Mouse (Mus musculus) macrophage (primary cell): ENCODE data around the gene Zfp467. TPM values are rescaled to one million over a fixed set of nuclear protein-coding genes. Genes with fewer than 3 reads are reported as not detected.

Source experiments
- H3K27ac ChIP-seq: fragments of 350-480 bp; formaldehyde crosslinking; 2 replicates; pipeline ENCODE4 v1.9.0; 2021
- H3K36me3 ChIP-seq: fragments of 350-480 bp; formaldehyde crosslinking; 2 replicates; pipeline ENCODE4 v1.9.0; 2021; ENCODE audit errors: inconsistent target
- H3K4me3 ChIP-seq: fragments of 350-480 bp; formaldehyde crosslinking; 2 replicates; pipeline ENCODE4 v1.9.0; 2021; ENCODE audit errors: inconsistent target
- H3K79me2 ChIP-seq: fragments of 350-480 bp; formaldehyde crosslinking; 2 replicates; pipeline ENCODE4 v1.9.0; 2021; ENCODE audit errors: inconsistent target
- WGBS: methylation state at CpG from one replicate; pipeline ENCODE4 v1.1.7; 2026; ENCODE audit warnings: inconsistent platforms; ENCODE audit not compliant: missing documents; 5-methylcytosine and 5-hydroxymethylcytosine counted together
- polyA plus RNA-seq: library from polyadenylated mRNA; stranded (reverse); fragments of 250-400 nt; gene quantifications from 3 replicates; pipeline ENCODE4 v1.2.4, GENCODE M21; 2018; ENCODE audit warnings: inconsistent platforms

Gene Zfp467
- polyA plus RNA-seq, 1 experiment from 2014 or later: 17.5 TPM

DNA sequence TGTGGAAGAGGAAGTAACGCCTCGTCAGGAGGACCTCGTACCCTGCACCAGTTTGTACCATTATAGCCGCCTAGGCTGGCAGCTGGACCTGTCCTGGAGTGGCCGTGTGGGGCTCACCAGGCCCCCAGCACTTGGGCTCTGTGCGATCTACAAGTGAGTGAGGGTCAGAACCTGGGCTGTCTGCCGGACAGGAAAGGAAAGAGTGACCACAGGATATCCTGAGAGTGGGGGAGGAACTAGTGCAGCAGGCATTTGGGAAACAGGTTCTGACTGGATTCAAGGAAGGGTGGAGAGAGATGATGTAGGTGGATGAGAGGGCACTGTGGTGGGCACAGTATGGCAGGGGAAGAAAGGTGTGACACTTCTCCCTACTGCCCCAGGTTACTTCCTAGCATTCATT is 2.9 kb upstream of the Zfp467 start:
- no peak overlapping the region for H3K4me3 ChIP-seq
- no peaks in the 10 kb centered on the region; the same call in 1 of the 2 replicates for H3K79me2 ChIP-seq
- WGBS: 63% methylated on average over 7 of the region's 7 CpGs
- H3K36me3 ChIP-seq: no peaks in the 10 kb centered on the region
- no peak overlapping the region for H3K27ac ChIP-seq

DNA sequence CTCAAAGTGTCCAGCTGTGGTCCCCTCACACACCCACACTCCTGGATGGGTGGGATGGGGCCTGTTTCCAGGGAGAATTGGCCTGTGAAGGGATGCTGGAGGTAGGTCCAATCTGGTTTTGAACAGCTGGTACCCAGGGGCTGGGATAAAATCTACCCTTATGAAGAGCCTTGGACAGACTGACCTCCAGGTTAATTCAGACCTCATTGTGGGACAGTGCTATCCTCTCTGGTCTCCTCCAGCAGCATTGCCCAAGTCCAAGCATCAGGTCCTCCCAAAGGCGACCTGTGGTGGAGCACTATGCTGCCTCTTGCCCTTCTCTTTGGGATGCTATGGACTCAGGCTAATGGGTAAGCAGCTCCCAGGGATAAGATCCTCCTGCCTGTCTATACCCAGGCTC is 2.3 kb upstream of the Zfp467 start, which contains the start of gene Sspo:
TSS of gene Sspo (plus strand) at position 301 of the 400 bp plus-strand sequence.
- WGBS: 89% methylated on average over 1 of the region's 1 CpGs

DNA sequence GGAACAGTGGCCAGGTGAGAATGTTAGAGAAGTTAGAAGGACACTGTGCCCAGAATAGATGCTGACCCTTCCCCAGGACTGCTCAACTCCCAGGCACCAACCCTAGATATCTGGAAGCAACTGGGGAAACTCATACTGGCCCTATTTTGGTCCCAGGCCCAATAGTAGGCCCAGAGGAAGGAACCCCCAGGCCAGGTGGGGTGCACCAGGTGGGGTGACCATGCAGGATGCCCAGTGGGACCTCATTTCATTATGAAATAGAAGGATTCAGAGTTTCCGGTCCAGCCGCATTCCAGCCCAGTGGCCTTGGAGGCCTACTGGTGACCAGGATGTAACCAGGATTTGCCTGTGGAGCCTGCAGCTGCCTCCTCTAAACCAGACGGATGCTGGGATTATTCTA is 1.3 kb upstream of the Zfp467 start:
- no peaks in the 10 kb centered on the region; the same call in 1 of the 2 replicates for H3K79me2 ChIP-seq
- no peak overlapping the region for H3K27ac ChIP-seq
- peaks cover 9% of the 10 kb centered on the region for H3K36me3 ChIP-seq
- WGBS: 100% methylated on average over 3 of the region's 3 CpGs
- no peak overlapping the region for H3K4me3 ChIP-seq

More for the DNA sequence above, 2.3 kb upstream of the Zfp467 start, which contains the start of gene Sspo:
- Histone ChIP-seq H3K4me3 (no peak within 1 kb of the TSS), H3K79me2 (no peaks in the 10 kb centered on the region; the same call in 1 of the 2 replicates), H3K36me3 (no peaks in the 10 kb centered on the region), H3K27ac (no peak within 1 kb of the TSS)

DNA sequence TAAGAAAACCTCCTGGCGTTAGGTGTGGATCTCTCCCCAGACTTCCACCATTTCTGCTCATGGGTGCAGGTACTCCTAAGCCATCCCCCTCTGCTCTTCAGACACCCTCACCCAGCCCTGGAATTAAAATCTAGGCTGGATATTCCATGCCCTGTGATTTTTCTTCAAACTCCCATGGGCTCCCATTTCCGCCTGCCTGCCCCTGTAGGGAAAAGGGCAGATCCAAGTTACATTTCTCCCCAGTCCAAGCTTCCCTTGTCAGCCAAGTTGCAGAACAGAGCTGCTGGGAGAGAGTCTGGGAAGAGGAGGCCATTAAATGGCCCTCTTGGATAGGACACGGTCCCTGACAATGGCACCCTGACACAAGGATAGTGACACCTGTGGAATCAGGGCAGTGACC is 631 bp upstream of the Zfp467 start:
- WGBS: 61% methylated on average over 3 of the region's 3 CpGs
- Histone ChIP-seq H3K4me3 (peak overlapping the region; percentile 70; the same call in 1 of the 2 replicates), H3K27ac (no peak overlapping the region), H3K79me2 (no peaks in the 10 kb centered on the region; the same call in 1 of the 2 replicates), H3K36me3 (peaks cover 16% of the 10 kb centered on the region)

DNA sequence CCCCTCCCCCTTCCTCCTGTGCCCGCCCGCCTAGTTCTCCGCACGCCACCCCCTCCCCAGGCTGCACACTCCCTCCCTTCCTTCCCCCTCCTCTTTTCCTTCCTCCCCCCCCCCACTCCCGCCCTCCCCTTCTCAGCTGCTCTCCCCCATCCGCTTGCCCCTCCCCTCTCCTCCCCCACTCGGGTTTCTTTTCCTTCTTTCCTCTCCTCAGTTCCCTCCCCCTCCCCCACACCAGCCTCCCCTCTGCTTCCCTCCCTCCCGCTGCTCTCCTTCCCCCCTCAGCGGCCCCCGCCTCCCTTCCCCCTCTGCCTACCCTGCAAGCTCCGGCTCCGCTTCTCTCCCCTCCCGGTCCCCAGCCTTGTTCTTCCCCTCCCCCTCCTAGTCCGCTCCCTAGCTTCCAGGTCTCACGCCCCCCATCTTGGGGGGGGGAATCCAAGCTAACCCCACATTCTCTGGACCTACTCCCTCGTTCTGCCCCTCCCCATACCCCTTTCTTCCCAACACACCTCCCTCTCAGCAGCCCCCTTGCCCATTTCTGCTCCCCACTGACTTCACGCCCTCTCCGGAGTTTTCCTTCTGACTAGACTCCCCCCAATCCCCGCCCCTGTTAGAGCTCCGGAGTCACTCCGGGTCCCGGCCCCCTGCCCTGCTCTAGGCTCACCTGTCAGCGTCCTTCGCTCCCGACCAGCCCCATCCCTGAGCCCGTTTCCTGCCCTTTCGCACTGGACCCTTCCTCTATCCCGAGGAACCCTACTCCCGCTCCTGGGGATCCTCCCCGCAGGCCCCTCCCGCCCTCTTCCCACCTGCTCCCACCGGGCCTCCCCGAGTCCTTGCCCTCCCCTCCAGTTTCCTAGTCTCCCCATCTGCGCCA is 1.1 kb downstream of the Zfp467 start:
- H3K4me3 ChIP-seq: peak overlapping the region; percentile 70
- WGBS: 0% methylated on average over 18 of the region's 34 CpGs
- peaks cover 31% of the 10 kb centered on the region for H3K36me3 ChIP-seq
- H3K79me2 ChIP-seq: no peaks in the 10 kb centered on the region; the same call in 1 of the 2 replicates
- H3K27ac ChIP-seq: peak overlapping the region; percentile 82

DNA sequence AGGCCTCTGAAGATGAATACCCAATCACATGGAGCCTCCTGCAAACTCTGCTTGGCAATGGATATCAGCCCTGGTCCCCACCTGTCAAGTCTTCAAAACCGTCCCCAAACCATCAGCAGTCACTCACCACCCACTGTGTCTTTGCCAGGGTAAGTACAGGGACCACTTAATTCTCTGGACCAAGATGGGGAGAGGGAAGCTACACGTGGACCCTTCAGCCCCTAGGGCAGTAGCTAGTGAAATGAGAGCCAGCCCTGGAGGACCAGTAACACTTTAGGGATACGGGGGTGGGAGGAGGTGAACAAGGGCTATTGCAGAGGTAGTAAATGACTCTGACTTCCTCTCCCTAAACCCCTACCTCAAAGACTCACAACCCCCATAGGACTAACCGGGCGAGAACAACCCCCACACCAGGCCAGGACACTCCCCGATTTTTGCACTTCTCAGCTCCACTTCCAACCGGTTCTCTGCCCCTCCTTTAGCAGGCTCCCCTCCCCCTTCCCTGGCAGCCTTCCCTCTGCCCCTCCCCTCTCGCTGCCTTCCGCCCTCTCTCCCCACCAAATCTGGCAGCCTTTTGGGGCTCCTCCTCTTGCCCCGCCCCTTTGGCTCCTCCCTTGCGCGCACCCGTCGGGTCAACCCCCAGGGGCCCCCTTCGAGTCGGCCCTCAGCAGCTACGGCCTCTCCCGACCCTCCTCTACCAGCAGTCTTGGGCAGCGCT is 1.9 kb downstream of the Zfp467 start:
- Histone ChIP-seq H3K4me3 (peak overlapping the region; percentile 70), H3K27ac (peak overlapping the region; percentile 48)
- WGBS: 11% methylated on average over 17 of the region's 19 CpGs

DNA sequence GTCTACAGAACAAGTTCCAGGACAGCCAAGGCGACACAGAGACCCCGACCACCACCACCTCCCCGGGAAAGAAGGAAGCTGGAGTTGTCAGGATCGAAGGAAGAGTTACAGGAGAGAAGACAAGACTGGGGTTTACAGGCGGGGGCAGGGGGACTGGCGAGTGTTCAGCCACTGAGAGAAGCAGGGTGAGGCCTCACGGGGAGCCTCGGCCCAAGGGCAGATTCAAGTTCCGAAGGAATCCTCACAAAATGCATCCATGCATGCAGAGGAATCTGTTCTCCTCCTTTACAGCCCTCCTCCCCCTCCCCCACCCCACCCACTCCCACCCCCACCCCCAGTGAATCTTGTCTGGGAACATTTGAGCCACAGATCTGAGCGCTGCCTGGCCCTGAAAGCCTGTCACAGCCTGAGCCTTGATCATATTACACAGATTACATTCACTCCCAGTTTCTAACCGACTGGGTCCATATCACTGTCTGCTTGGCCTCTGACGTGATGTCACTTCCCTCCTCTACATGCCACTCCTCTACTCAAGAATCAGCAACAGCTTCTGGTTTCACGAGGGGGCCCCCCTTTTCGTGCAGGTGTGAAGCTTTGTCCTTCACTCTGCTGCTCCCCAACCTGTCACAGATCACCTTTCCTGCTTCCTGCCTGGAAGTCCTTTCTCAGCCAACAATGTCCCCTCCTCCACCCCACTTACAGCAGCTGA is 5.2 kb downstream of the Zfp467 start:
- no peaks in the 10 kb centered on the region; the same call in 1 of the 2 replicates for H3K79me2 ChIP-seq
- H3K27ac ChIP-seq: no peak overlapping the region
- 78% methylated on average over 13 of the region's 14 CpGs for WGBS
- peaks cover 40% of the 10 kb centered on the region for H3K36me3 ChIP-seq
- no peak overlapping the region for H3K4me3 ChIP-seq

More for the DNA sequence above, 1.9 kb downstream of the Zfp467 start:
- H3K79me2 ChIP-seq: no peaks in the 10 kb centered on the region; the same call in 1 of the 2 replicates
- peaks cover 37% of the 10 kb centered on the region for H3K36me3 ChIP-seq

DNA sequence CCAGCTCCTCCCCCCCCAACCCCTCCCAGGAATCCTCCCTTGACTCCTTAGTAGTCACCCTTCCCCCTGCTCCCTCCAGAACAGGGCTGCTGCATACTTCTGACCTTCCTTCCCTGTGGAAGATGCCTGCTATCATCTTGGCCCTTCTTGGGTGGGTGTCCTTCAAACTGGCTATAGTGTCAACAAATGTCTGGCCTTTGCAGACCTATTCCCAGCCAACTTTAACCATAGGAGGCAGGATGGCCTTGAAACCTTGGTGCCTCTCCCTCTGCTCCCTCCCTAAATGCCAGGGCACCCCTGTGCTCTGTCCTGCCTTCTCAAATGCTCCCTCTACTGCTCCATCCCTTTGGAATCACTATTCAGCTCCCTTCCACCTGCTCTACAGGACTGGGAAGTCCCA is 6.0 kb downstream of the Zfp467 start:
- H3K4me3 ChIP-seq: no peak overlapping the region
- no peaks in the 10 kb centered on the region; the same call in 1 of the 2 replicates for H3K79me2 ChIP-seq
- no peak overlapping the region for H3K27ac ChIP-seq
- H3K36me3 ChIP-seq: peaks cover 40% of the 10 kb centered on the region

DNA sequence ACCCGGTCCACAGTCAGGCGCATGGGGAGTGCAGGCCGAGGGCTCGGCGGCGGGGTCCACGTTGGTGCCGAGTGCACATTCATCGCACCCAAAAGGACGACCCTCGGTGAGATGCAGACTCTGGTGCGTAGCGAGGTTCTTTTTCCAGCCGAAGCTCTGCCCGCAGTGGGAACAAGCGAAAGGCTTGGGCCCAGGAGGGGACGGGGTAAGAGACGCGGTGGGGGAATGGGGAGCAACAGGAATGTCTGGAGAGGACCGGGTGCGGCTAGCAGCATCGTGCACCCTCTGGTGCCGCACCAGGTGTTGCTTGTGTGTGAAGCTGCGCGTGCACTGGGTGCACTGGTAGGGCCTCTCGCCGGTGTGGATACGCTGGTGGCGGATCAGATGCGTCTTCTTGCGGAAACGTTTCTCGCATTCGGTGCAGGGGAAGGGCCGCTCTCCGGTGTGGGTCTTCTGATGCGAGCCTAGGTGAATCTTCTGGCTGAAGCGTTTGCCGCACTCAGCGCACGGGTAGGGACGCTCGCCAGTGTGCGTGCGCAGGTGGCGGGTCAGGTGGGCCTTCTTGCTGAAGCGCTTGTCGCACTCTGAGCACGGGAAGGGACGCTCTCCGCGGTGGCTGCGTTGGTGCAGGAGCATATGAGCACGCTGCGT is 7.0 kb downstream of the Zfp467 start:
- peaks cover 40% of the 10 kb centered on the region for H3K36me3 ChIP-seq
- H3K4me3 ChIP-seq: no peak overlapping the region
- H3K27ac ChIP-seq: no peak overlapping the region
- WGBS: 97% methylated on average over 51 of the region's 55 CpGs
- no peaks in the 10 kb centered on the region; the same call in 1 of the 2 replicates for H3K79me2 ChIP-seq

DNA sequence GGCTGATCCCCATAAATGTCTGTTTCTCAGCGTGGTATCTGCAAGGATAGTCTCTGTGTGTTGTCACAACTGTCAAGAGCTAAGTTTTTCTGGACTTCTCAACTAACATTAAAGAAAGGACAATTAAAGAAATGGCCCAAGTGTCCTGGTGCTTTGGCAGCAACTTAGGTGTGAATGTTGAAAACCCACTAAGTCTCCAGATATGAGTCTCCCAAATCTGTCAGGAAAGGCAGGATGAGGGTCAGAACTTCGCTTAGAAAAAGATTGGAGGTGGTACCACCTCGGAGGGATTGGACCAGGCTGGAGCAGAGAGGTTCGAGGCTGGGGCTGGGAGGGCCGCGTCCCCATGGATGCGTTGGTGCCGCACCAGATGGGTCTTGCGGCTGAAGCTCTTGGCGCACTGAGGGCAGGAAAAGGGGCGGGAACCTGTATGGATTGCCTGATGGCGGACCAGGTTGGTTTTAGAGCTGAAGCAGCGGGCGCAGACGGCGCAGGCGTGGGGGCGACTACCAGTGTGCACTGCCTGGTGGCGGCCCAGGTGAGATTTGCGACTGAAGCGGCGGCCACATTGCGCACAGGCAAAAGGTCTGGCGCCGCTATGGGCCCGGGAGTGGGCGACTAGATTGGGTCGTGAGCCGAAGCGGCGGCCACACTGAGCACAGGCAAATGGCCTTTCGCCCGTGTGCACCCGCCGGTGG is 7.8 kb downstream of the Zfp467 start:
- over 99% methylated on average over 31 of the region's 35 CpGs for WGBS
- Histone ChIP-seq H3K79me2 (no peaks in the 10 kb centered on the region), H3K36me3 (peaks cover 40% of the 10 kb centered on the region), H3K4me3 (no peak overlapping the region), H3K27ac (no peak overlapping the region)

DNA sequence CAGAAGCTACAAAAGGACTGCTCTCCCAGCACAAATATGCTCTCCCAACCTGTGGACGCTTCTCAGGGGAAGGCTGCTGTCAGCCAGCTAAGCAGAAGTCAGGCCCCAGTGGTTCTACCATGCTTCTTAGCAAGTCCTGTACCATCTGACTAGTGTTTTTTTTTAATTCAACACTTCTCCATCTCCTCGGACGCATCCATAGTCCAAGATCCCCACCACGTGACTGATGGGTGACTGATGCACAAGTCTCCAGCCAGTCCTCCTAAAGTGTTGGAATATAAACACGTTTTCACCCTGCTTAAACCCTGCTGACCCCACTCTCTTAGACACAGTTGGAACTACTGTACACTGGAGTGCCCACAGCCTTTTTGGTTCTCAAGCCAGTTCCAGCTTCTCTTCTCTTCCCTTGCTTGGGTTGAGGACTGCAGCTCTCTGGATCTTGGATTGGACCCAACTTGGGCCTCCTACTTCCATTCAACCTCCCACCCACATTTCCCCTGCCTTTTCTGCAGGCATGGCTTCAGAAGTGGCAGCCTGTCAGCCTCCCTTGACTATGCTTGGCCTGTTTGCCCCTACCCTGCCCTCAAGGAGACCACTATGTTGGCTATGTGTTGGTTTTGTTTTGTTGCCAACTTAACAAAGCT is 9.8 kb downstream of the Zfp467 start:
- no peaks in the 10 kb centered on the region for H3K79me2 ChIP-seq
- peaks cover 20% of the 10 kb centered on the region; the same call in 1 of the 2 replicates for H3K36me3 ChIP-seq
- WGBS: 86% methylated on average over 5 of the region's 5 CpGs
- no peak overlapping the region for H3K4me3 ChIP-seq
- no peak overlapping the region for H3K27ac ChIP-seq

DNA sequence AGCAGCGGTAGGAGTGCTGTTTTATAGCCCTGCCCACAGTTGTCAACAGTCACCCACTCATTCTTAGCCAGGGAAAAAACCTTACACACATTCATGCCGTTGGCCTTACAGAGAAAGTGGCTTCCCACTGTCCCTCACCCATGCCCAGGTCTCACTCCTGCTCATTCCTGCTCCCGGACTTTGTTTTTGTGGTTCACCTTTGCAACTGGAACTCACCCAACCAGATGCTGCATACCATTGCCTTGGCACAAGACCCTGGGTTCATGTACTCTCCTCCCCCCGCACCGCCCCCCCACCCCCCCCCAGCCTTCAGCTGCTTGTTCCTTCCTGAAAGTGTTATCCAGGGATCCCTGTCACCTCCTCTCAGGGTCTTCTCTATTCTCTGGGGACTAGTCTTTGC is 10.5 kb downstream of the Zfp467 start:
- WGBS: 58% methylated on average over 3 of the region's 5 CpGs
- H3K4me3 ChIP-seq: no peak overlapping the region
- H3K27ac ChIP-seq: no peak overlapping the region
- no peaks in the 10 kb centered on the region for H3K79me2 ChIP-seq
- H3K36me3 ChIP-seq: peaks cover 15% of the 10 kb centered on the region; the same call in 1 of the 2 replicates

DNA sequence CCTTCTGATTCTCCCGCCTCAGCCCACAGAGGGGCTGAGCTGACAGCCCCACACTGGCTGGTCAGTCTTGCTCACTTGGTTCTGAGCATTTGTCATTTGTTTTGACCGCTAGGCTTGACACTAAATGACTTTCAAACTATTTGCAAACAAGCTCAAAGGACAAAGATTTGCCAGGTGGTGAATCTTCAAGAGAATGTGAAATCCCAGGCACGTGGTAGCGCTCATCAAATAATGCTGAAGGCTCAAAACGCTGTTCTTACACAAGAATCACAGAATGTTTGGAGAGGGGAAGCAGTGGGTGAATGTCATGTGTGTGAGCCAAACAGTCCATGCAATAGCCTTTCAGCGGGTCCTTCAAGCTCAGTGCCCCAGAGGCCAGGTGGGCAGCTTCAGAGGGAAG is 11.0 kb downstream of the Zfp467 start:
- 80% methylated on average over 6 of the region's 6 CpGs for WGBS
- Histone ChIP-seq H3K4me3 (no peak overlapping the region), H3K79me2 (no peaks in the 10 kb centered on the region), H3K36me3 (peaks cover 10% of the 10 kb centered on the region; the same call in 1 of the 2 replicates), H3K27ac (no peak overlapping the region)
